Comparison of ENCODE assay signal across 8 mouse cellular contexts in genomic region chr2:33315233-33316062, GRCm38 (mm10). TPM values are rescaled to one million over a fixed set of nuclear protein-coding genes. Genes with fewer than 3 reads are reported as not detected.
A peak's percentile ranks its signal among the peaks of the same experiment; 100 is the strongest.
DNase-seq lines count a peak whose midpoint lies in the region; ATAC-seq lines count a peak whose summit lies in the region.

No protein-coding gene starts in this region.

- intact Hi-C loops in heart, postnatal 14 days (cut with DNase I), result loop anchor here (2.0 to 5.0 kb wide), 2 partner anchors 33 to 93 kb away; no protein-coding TSS in a partner anchor

- no peak overlapping the region for H3K9ac ChIP-seq in hindbrain, embryonic 14.5 days
- no peak overlapping the region for H3K9ac ChIP-seq in hindbrain, embryonic 11.5 days (ENCODE audit: low read depth, low read length)

- H3K4me1 ChIP-seq in hindbrain, embryonic 14.5 days (replicated peaks; ENCODE audit: control insufficient read depth, insufficient read depth, low read length), result peaks cover 8% of the 10 kb centered on the region; the same call in 1 of the 2 replicates
- H3K4me1 ChIP-seq in hindbrain, embryonic 11.5 days (replicated peaks; ENCODE audit: control insufficient read depth, insufficient read depth, low read length), result peaks cover 7% of the 10 kb centered on the region

- peaks cover 19% of the 10 kb centered on the region for H3K36me3 ChIP-seq in hindbrain, embryonic 14.5 days (replicated peaks; ENCODE audit: control insufficient read depth, insufficient read depth)
- no peaks in the 10 kb centered on the region for H3K36me3 ChIP-seq in hindbrain, embryonic 11.5 days (ENCODE audit: control insufficient read depth, insufficient read depth, low read length)

- WGBS in hindbrain, embryonic 14.5 days, result 86% methylated on average over 4 of the region's 4 CpGs
- WGBS in hindbrain, embryonic 11.5 days, result 87% methylated on average over 4 of the region's 4 CpGs

- DNase-seq in hindbrain, embryonic 14.5 days (ENCODE audit: low spot score), result no peak
- DNase-seq in hindbrain, embryonic 11.5 days (ENCODE audit: low spot score), result no peak
- DNase-seq in adipocyte (ENCODE audit: low spot score), result peak; percentile 47
- peak; percentile 31 to 33 for DNase-seq in heart, postnatal 14 days
- DNase-seq in lung, postnatal 4 days, result peak; percentile 25 to 63
- no peak for DNase-seq in cerebellum, postnatal 14 days
- DNase-seq in natural killer cell, adult 2 months (ENCODE audit: low spot score in 2 of 2), result no peak

- no peaks in the 10 kb centered on the region for H3K27me3 ChIP-seq in hindbrain, embryonic 14.5 days (ENCODE audit: control insufficient read depth, insufficient read depth, low read length)
- no peaks in the 10 kb centered on the region; the same call in 1 of the 2 replicates for H3K27me3 ChIP-seq in hindbrain, embryonic 11.5 days (ENCODE audit: control insufficient read depth, insufficient read depth, low read length)

- no peak for ATAC-seq in hindbrain, embryonic 14.5 days (ENCODE audit: low FRiP score)
- ATAC-seq in hindbrain, embryonic 11.5 days (ENCODE audit: low FRiP score), result no peak
- ATAC-seq in activated CD4-positive, CD25-positive, alpha-beta regulatory T cell, adult 4 months, result no peak

- H3K4me2 ChIP-seq in hindbrain, embryonic 14.5 days (replicated peaks), result no peak overlapping the region
- no peak overlapping the region for H3K4me2 ChIP-seq in hindbrain, embryonic 11.5 days (replicated peaks; ENCODE audit: low read depth, low read length)

- no peak overlapping the region for H3K4me3 ChIP-seq in hindbrain, embryonic 14.5 days (replicated peaks; ENCODE audit: low read length)
- H3K4me3 ChIP-seq in hindbrain, embryonic 11.5 days (ENCODE audit: low read depth, low read length), result no peak overlapping the region

- H3K27ac ChIP-seq in hindbrain, embryonic 14.5 days, result peak overlapping the region; percentile 51; the same call in 1 of the 2 replicates
- H3K27ac ChIP-seq in hindbrain, embryonic 11.5 days (ENCODE audit: low read depth, low read length), result no peak overlapping the region

- H3K9me3 ChIP-seq in hindbrain, embryonic 14.5 days (ENCODE audit: control insufficient read depth, low read length), result no peaks in the 10 kb centered on the region
- no peaks in the 10 kb centered on the region for H3K9me3 ChIP-seq in hindbrain, embryonic 11.5 days (ENCODE audit: control insufficient read depth, low read length)

RNA-seq across cellular contexts. Expression of gene Ralgps1, which starts 55.8 kb away (rescaled TPM):
- 57.0 and 63.1 TPM in 2 replicates for polyA plus RNA-seq in hindbrain, embryonic 14.5 days (2014; fragmentation: Nextera tagmentation; extraction: Ambion mirVana)
- polyA plus RNA-seq in hindbrain, embryonic 11.5 days (2014; fragmentation: Nextera tagmentation; extraction: Ambion mirVana), result 19.0 and 20.6 TPM in 2 replicates
- 1 to 10 TPM; 7.5 to 7.6 TPM for total RNA-seq in heart, postnatal 14 days (2021)
- 1 to 10 TPM; 5.8 to 8.9 TPM for polyA plus RNA-seq in activated CD4-positive, CD25-positive, alpha-beta regulatory T cell, adult 4 months (2017; shearing (Covaris generic))

Comparison
In these comparisons a context has a peak if more than half of its experiments do, and no peak if none do; other contexts are left out.
1. DNase-seq: peak in adipocyte (single experiment), heart, postnatal 14 days (2 of 2) and lung, postnatal 4 days (2 of 2); none in hindbrain, embryonic 14.5 days (single experiment), hindbrain, embryonic 11.5 days (single experiment), cerebellum, postnatal 14 days (0 of 2) and natural killer cell, adult 2 months (0 of 2).